ENCODE assay signal across 1 mouse cellular context in genomic region chr11:97190992-97191391, GRCm38 (mm10).
A peak's percentile ranks its signal among the peaks of the same experiment; 100 is the strongest.
TF ChIP-seq lines count a peak whose summit lies in the region.

No protein-coding gene starts in this region.

TF ChIP-seq in CH12.LX, 34 proteins besides CTCF, POLR2A, EP300 and RAD21 (continued from another document):
- TF ChIP-seq NRF1 (IDR thresholded peaks at IDR 0.05; ENCODE audit: low read depth, low read length) (no peak), JUN (IDR thresholded peaks at IDR 0.05; ENCODE audit: insufficient read depth, low read depth, low read length) (no peak), ZMIZ1 (IDR thresholded peaks at IDR 0.05; ENCODE audit: low read depth, low read length) (no peak), JUND (conservative IDR thresholded peaks at IDR 0.05; ENCODE audit: low read depth, low read length) (no peak), MEF2A (IDR thresholded peaks at IDR 0.05; ENCODE audit: borderline replicate concordance, low read depth, low read length) (peak; percentile 96), USF2 (conservative IDR thresholded peaks at IDR 0.05; ENCODE audit: low read depth, low read length) (no peak), SMC3 (IDR thresholded peaks at IDR 0.05; ENCODE audit: low read depth, low read length) (no peak), MYC (IDR thresholded peaks at IDR 0.05; ENCODE audit: low read depth, low read length) (peak; percentile 65; the same call in 1 of the 2 replicates), TBP (conservative IDR thresholded peaks at IDR 0.05; ENCODE audit: low read depth, low read length) (no peak; the same call in 1 of the 2 replicates), TCF12 (IDR thresholded peaks at IDR 0.05; ENCODE audit: low read depth, low read length) (peak; percentile 93), BHLHE40 (IDR thresholded peaks at IDR 0.05; ENCODE audit: low read depth, low read length) (peak; percentile 81), CHD2 (IDR thresholded peaks at IDR 0.05; ENCODE audit: low read length) (peak; percentile 37), HCFC1 (IDR thresholded peaks at IDR 0.05; ENCODE audit: low read depth, low read length) (no peak), RCOR1 (conservative IDR thresholded peaks at IDR 0.05; ENCODE audit: low read depth, low read length) (0 out of 2 replicates have a peak, but pooled peaks have one; percentile 26), E2F4 (IDR thresholded peaks at IDR 0.05; ENCODE audit: insufficient replicate concordance, low read depth, low read length) (no peak), ZNF384 (IDR thresholded peaks at IDR 0.05; ENCODE audit: low read depth, low read length) (no peak)
